Mouse (Mus musculus): ENCODE data around the gene Dnajb12. TPM values are rescaled to one million over a fixed set of nuclear protein-coding genes. Genes with fewer than 3 reads are reported as not detected.

Gene Dnajb12
- polyA plus RNA-seq, 1 experiment, result 49.2 TPM

DNA sequence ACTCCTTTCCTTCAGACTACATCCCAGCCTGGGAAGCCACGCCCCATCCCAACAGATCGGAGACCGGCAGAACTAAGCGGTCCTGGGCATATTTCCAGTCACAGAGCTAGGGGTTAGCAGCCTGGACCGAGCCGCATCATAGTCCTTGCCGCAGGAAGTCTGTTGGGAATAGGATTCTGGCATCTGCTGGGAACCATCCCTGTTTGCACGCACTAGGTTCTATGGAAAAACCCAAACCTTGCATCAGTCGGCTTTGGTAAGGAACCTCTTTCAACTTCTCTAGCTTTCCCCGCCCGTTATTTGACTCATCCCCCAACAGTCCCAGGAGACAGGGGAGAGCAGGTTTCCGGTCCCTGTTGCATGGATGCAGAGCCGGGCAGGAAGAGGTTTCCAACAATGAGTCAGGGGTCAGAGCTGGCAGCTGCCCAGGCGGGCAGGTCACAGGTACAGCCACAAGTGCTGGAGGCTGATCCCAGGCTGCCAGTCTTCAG is 30.0 kb downstream of the Dnajb12 start:
- WGBS, result 10% methylated on average over 14 of the region's 14 CpGs
- no peak for DNase-seq (ENCODE audit: low read depth, low spot score)

DNA sequence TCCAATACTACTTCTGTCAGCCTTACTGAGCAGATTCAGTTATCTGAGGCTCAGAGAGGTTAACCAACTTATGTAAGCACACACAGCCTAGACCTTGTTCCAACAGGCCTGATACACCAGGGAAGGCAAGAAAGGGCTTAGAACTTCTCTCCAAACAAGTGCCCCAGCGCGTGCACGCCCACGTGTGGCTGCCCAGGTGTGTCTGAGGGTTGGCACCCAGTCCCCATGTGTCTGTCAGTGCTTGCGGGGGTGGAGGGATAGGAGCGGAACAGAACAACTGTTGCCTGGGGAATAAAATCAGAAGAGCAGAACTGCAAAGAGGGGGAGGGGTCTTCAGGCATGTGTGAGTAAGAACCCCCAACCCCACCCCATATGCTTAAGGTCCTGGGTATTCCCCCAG is 31.7 kb downstream of the Dnajb12 start:
- 27% methylated on average over 6 of the region's 6 CpGs for whole genome bisulfite sequencing
- no peak for DNase-seq (ENCODE audit: low read depth, low spot score)

- no peak for DNase-seq (ENCODE audit: low read depth, low spot score)
- WGBS, result 10% methylated on average over 25 of the region's 25 CpGs
Measured at GRCm38 (mm10) chr10:59911561-59912198, 32.3 kb downstream of the Dnajb12 start.

DNA sequence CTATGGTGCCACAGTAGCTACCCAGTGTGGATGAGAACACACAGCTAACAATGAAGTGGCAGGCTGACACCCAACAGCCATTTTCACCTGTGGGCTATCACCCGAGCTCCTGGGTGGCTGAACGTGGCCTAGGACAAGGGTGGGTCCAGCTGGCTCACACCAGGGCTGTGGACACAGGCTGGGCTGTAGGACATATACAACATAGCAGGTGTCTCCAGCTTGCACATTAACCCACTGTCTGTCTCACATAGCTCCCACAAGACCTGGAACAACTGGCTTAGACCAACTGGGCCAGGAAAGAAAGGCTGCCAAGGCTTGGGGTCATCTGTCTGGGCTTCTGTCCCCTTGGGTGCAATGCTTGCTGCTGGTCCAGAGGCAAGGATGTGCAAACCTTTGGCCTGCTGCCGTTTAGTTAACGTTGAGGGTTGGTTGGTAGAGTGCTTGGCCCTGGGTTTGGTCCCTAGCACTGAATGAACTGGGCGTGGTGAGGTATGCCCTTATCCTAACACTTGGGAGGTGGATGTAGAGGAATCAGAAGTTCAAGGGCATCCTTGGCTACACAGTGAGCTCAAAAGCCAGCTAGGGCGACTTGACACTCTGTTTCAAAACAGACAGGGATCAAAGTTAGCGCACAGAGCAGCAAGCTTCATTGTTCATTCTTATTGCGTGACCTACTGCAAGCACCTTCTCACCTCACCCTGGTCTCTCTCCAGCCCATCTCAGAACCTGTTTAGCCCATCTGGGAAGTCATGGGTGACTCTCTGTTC is 36.0 kb downstream of the Dnajb12 start:
- WGBS, result 60% methylated on average over 8 of the region's 8 CpGs

GRCm38 (mm10) chr10:59916159-59916558 is 36.8 kb downstream of the Dnajb12 start:
- WGBS, result 2% methylated on average over 4 of the region's 4 CpGs
- no peak for DNase-seq (ENCODE audit: low read depth, low spot score)

More for the DNA sequence above, 36.0 kb downstream of the Dnajb12 start:
- no peak for DNase-seq (ENCODE audit: low read depth, low spot score)

- WGBS, result 12% methylated on average over 10 of the region's 10 CpGs
- no peak for DNase-seq (ENCODE audit: low read depth, low spot score)
Measured at GRCm38 (mm10) chr10:59916649-59917048, 37.3 kb downstream of the Dnajb12 start.

- 92% methylated on average over 4 of the region's 4 CpGs for WGBS
- DNase-seq (ENCODE audit: low read depth, low spot score), result no peak
Measured at GRCm38 (mm10) chr10:59918111-59918510, 38.8 kb downstream of the Dnajb12 start.

- WGBS, result 14% methylated on average over 15 of the region's 15 CpGs
- DNase-seq (ENCODE audit: low read depth, low spot score), result no peak
Measured at GRCm38 (mm10) chr10:59919494-59920181, 40.3 kb downstream of the Dnajb12 start.

DNA sequence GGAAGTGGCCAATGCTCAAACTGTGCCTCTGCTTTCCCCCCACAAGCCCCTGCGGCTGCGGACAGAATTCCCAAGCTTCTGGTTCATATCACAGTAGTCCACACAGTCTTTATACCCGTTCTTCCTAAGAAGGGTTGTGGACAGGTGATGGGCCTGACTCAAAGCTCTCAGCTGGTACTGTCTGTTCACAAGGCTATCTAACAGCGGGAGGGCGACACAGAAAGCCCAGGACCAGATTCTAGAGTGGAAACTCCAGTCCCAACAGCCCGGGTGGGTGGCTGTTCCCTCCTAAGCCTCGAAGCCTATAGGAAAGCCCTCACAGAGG is 41.1 kb downstream of the Dnajb12 start:
- 29% methylated on average over 7 of the region's 7 CpGs for WGBS
- no peak for DNase-seq (ENCODE audit: low read depth, low spot score)

DNA sequence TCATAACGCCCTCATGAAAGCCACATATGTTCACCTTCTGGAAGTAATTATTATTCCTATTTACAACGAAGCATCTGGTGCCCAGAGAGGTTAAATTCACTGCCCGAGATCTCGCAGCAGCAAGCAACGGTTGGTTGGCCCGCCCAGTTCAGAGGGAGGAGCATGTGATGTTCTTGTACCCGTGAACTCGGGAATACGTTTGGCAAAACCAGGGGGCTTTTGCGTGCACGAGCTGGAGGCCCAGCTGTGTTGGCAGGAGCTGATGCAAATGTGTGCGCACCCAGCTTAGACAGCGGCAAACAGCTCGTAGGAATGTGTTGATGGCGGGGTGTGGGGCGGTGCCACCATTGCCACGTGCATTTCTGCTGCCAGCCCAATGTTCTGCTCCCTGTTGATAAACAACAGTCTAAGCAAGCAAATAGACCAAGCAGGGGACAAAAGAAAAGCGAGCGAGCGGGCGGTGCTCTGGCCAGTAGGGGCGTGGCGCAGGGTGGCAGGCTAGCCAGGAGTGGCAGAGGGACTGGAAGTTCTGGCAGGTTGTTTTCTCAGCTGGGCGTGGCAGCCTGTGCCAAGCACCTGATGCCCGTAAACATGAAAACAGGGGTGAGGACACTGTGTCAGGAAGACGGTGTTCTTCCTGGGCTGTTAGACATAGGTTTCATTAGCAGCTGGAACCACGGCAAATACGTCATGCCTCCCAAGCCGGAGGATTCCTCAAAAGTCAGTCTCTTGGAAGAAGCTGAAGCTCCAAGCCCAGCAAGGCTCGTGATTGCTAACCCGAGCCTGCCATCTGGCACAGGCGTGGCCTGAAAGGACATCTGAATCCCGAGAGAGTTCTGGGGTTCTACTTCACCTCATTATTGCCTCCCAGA is 41.7 kb downstream of the Dnajb12 start:
- WGBS, result 3% methylated on average over 33 of the region's 33 CpGs
- no peak for DNase-seq (ENCODE audit: low read depth, low spot score)

- 88% methylated on average over 2 of the region's 2 CpGs for WGBS
- no peak for DNase-seq (ENCODE audit: low read depth, low spot score)
Measured at GRCm38 (mm10) chr10:59923493-59923892, 44.1 kb downstream of the Dnajb12 start.

DNA sequence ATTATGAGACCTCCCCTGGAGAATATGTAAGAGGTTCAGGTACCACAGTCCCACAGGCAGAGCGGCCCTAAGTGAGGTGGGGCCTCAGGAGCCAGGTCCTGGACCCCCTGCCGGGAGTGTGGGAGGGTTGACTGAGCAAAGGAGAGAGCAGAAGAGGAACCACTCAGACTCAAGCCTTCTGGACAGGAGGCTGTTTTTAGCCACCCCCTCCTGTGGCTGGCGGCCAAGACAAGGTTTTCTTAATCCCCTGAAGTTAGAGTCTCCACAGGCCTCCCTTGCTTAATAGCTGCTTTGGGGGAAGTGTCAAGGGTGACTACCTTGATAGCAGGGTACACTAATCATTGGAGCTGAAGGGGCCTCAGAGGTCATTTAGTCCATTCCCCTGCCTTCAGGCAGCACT is 44.9 kb downstream of the Dnajb12 start:
- WGBS, result 76% methylated on average over 3 of the region's 3 CpGs
- DNase-seq (ENCODE audit: low read depth, low spot score), result no peak

DNA sequence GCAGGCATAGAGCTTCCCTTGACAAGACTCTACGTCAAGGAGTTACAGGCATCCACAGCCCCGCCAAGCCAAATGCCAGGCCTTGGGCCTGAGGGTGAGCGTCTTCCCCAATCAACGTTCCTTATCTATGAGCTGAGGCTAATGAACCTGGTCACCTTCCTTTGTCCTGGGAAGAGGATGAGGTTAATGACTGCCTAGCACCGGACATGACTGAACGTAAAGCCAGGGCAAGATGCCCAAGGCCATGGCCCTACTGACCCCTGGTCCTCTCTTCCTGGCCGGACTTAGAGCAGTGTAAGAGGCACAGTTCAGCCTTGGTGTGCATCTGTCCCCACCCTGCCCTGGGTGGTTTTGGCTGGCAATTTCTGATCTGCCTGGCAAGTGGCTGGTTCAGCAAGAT is 49.8 kb downstream of the Dnajb12 start:
- 75% methylated on average over 7 of the region's 7 CpGs for WGBS
- DNase-seq (ENCODE audit: low read depth, low spot score), result no peak

- WGBS, result 67% methylated on average over 10 of the region's 10 CpGs
- no peak for DNase-seq (ENCODE audit: low read depth, low spot score)
Measured at GRCm38 (mm10) chr10:59930996-59931395, 51.6 kb downstream of the Dnajb12 start.

DNA sequence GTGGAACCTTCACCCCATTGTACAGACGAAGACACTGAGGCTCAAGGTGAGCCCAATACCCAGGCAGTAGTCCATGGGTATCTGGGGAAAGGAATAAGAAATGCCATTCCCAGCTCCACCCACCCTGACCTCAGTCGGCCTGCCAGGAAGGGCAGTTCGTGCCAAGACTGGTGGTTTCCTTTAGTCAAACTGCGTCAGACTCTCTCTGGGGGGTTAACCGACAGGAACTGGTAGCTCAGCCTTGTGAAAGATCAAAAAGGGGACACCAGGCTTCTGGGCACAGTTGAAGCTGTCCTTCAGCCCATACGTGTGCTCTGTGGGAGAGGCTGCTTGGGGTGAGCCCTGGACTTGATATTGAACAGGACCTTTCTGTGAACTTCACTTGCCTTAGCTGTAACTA is 53.2 kb downstream of the Dnajb12 start:
- WGBS, result 49% methylated on average over 6 of the region's 6 CpGs
- no peak for DNase-seq (ENCODE audit: low read depth, low spot score)

GRCm38 (mm10) chr10:59934039-59934438 is 54.7 kb downstream of the Dnajb12 start:
- no peak for DNase-seq (ENCODE audit: low read depth, low spot score)
- WGBS, result 65% methylated on average over 3 of the region's 3 CpGs

- no peak for DNase-seq (ENCODE audit: low read depth, low spot score)
- whole genome bisulfite sequencing, result 43% methylated on average over 8 of the region's 8 CpGs
Measured at GRCm38 (mm10) chr10:59936058-59936856, 56.9 kb downstream of the Dnajb12 start.

GRCm38 (mm10) chr10:59938662-59939061 is 59.3 kb downstream of the Dnajb12 start:
- 52% methylated on average over 5 of the region's 5 CpGs for WGBS
- DNase-seq (ENCODE audit: low read depth, low spot score), result no peak

DNA sequence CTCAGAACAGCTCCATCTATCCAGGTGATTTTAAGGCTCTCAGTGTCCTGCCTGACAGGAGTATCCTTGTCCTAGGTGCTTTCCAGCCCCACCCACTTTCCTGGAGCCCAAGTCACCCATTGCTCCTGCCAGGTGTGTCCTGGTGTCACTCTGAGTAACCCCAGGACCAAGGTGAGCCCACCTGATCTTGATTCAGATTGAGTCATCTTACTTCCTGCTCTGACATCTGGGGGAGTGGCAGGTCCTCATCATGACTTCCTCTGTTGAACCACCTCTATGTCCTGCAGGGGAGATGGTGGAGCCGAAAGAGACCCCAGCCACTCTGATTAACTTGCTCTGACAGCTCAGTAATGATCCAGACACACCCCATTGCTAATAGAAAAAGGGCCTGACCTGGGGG is 59.7 kb downstream of the Dnajb12 start:
- no peak for DNase-seq (ENCODE audit: low read depth, low spot score)
- WGBS, result 84% methylated on average over 1 of the region's 1 CpGs

Measured in large intestine, adult 2 months (tissue).